Comparison of ENCODE assay signal across 29 mouse cellular contexts in genomic region chr5:74653766-74654165, GRCm38 (mm10). TPM values are rescaled to one million over a fixed set of nuclear protein-coding genes. Genes with fewer than 3 reads are reported as not detected.
A peak's percentile ranks its signal among the peaks of the same experiment; 100 is the strongest.
DNase-seq lines count a peak whose midpoint lies in the region; ATAC-seq and TF ChIP-seq lines count a peak whose summit lies in the region.
"Had no signal": no experiment of that assay in that cellular context is flagged by ENCODE, and none has a peak within 500 bp of the region (broad histone marks: within the 10 kb centered on the region; RNA-seq: fewer than 3 reads in every experiment).

No protein-coding gene starts in this region.

- no peak overlapping the region for H3K4me2 ChIP-seq in lung, embryonic 14.5 days
- H3K4me2 ChIP-seq in lung, postnatal 0 days (replicated peaks; ENCODE audit: low read depth, low read length) = no peak overlapping the region
- H3K4me2 ChIP-seq: embryonic facial prominence, embryonic 13.5 days; forebrain, embryonic 13.5 days; heart, embryonic 12.5 days; heart, embryonic 15.5 days; hindbrain, embryonic 13.5 days had no signal

- TF ChIP-seq POLR2A in embryonic fibroblast, embryonic 13.5 days (IDR thresholded peaks at IDR 0.05; ENCODE audit: low read depth, low read length) = no peak

- H3K4me3 ChIP-seq in lung, embryonic 14.5 days (ENCODE audit: low read depth, low read length) = no peak overlapping the region
- no peak overlapping the region for H3K4me3 ChIP-seq in lung, postnatal 0 days (ENCODE audit: low read depth, low read length)
- no peak overlapping the region for H3K4me3 ChIP-seq in embryonic fibroblast, embryonic 13.5 days (ENCODE audit: insufficient read depth, low read length)
- H3K4me3 ChIP-seq: embryonic facial prominence, embryonic 10.5 days; embryonic facial prominence, embryonic 13.5 days; forebrain, embryonic 10.5 days; forebrain, embryonic 13.5 days; heart, embryonic 12.5 days; heart, embryonic 15.5 days; hindbrain, embryonic 10.5 days; hindbrain, embryonic 13.5 days had no signal

- H3K36me3 ChIP-seq in lung, embryonic 14.5 days (ENCODE audit: insufficient read depth) = no peaks in the 10 kb centered on the region
- no peaks in the 10 kb centered on the region for H3K36me3 ChIP-seq in lung, postnatal 0 days (ENCODE audit: insufficient read depth, low read length)
- H3K36me3 ChIP-seq: embryonic facial prominence, embryonic 10.5 days; embryonic facial prominence, embryonic 13.5 days; forebrain, embryonic 10.5 days; heart, embryonic 12.5 days; heart, embryonic 15.5 days; hindbrain, embryonic 10.5 days; hindbrain, embryonic 13.5 days had no signal

- H3K4me1 ChIP-seq in lung, embryonic 14.5 days (ENCODE audit: insufficient read depth) = no peaks in the 10 kb centered on the region
- no peaks in the 10 kb centered on the region for H3K4me1 ChIP-seq in lung, postnatal 0 days (ENCODE audit: insufficient read depth, low read depth, low read length)
- no peaks in the 10 kb centered on the region for H3K4me1 ChIP-seq in embryonic fibroblast, embryonic 13.5 days (ENCODE audit: control insufficient read depth, insufficient read depth, low read length)
- H3K4me1 ChIP-seq: forebrain, embryonic 10.5 days; forebrain, embryonic 13.5 days; hindbrain, embryonic 10.5 days; hindbrain, embryonic 13.5 days had no signal

- no peak overlapping the region for H3K27ac ChIP-seq in lung, embryonic 14.5 days (ENCODE audit: low read depth)
- H3K27ac ChIP-seq in lung, postnatal 0 days (ENCODE audit: low read length) = no peak overlapping the region
- peak overlapping the region; percentile 66 for H3K27ac ChIP-seq in embryonic fibroblast, embryonic 13.5 days (ENCODE audit: insufficient read depth, low read length)
- H3K27ac ChIP-seq: embryonic facial prominence, embryonic 10.5 days; embryonic facial prominence, embryonic 13.5 days; forebrain, embryonic 10.5 days; forebrain, embryonic 13.5 days; heart, embryonic 15.5 days; hindbrain, embryonic 10.5 days; hindbrain, embryonic 13.5 days had no signal

- ATAC-seq in lung, embryonic 14.5 days (ENCODE audit: insufficient read depth) = peak; percentile 65; the same call in 1 of the 2 replicates
- ATAC-seq in lung, postnatal 0 days = no peak; the same call in 1 of the 2 replicates
- ATAC-seq: CD4-positive, CD25-positive, alpha-beta regulatory T cell, adult 4 months; forebrain, embryonic 13.5 days; forebrain, embryonic 16.5 days; hindbrain, embryonic 16.5 days had no signal

- peak; percentile 78 for DNase-seq in lung, embryonic 14.5 days
- DNase-seq in lung, postnatal 14 days = no peak
- peak; percentile 30 for DNase-seq in lung, postnatal 10 days
- no peak for DNase-seq in lung, postnatal 0 days (ENCODE audit: low spot score)
- no peak for DNase-seq in layer of hippocampus, postnatal 36 days
- DNase-seq: adrenal gland, adult 2 months; adrenal gland, postnatal 14 days; cerebellum, adult 11-12 months; cerebellum, adult 8-10 months; cerebellum, postnatal 10 days; cerebellum, postnatal 36 days; embryo, embryonic 11 days; gastrocnemius, postnatal 10 days; gastrocnemius, postnatal 36 days; heart, postnatal 10 days; heart, postnatal 36 days had no signal

- no peak for TF ChIP-seq EP300 in lung, postnatal 0 days (IDR thresholded peaks at IDR 0.05)

- whole genome bisulfite sequencing in lung, embryonic 14.5 days = 50% methylated on average over 10 of the region's 10 CpGs
- 57% methylated on average over 10 of the region's 10 CpGs for WGBS in lung, postnatal 0 days

- H3K27me3 ChIP-seq in lung, embryonic 14.5 days (ENCODE audit: insufficient read depth, low read length) = no peaks in the 10 kb centered on the region
- H3K27me3 ChIP-seq in lung, postnatal 0 days (replicated peaks; ENCODE audit: insufficient read depth, low read length) = no peaks in the 10 kb centered on the region
- H3K27me3 ChIP-seq: embryonic facial prominence, embryonic 13.5 days; forebrain, embryonic 13.5 days; heart, embryonic 12.5 days; heart, embryonic 15.5 days; hindbrain, embryonic 13.5 days had no signal

- no peak for TF ChIP-seq CTCF in lung, embryonic 14.5 days (IDR thresholded peaks at IDR 0.05; ENCODE audit: low read depth)
- TF ChIP-seq CTCF in lung, postnatal 0 days (IDR thresholded peaks at IDR 0.05) = no peak
- TF ChIP-seq CTCF in embryonic fibroblast, embryonic 13.5 days (IDR thresholded peaks at IDR 0.05; ENCODE audit: borderline replicate concordance, insufficient read depth, low read length) = no peak

- no peaks in the 10 kb centered on the region for H3K9me3 ChIP-seq in lung, embryonic 14.5 days (ENCODE audit: low read depth, low read length)
- H3K9me3 ChIP-seq in lung, postnatal 0 days (ENCODE audit: low read length) = no peaks in the 10 kb centered on the region
- H3K9me3 ChIP-seq: embryonic facial prominence, embryonic 10.5 days; embryonic facial prominence, embryonic 13.5 days; forebrain, embryonic 10.5 days; forebrain, embryonic 13.5 days; heart, embryonic 12.5 days; heart, embryonic 15.5 days; hindbrain, embryonic 10.5 days; hindbrain, embryonic 13.5 days had no signal

- no peak overlapping the region for H3K9ac ChIP-seq in lung, embryonic 14.5 days
- no peak overlapping the region for H3K9ac ChIP-seq in lung, postnatal 0 days (replicated peaks; ENCODE audit: low read depth)
- H3K9ac ChIP-seq: embryonic facial prominence, embryonic 13.5 days; forebrain, embryonic 13.5 days; heart, embryonic 12.5 days; heart, embryonic 15.5 days; hindbrain, embryonic 13.5 days had no signal

RNA-seq across cellular contexts. Expression of gene Lnx1, which starts 48.9 kb away (rescaled TPM):
- 4.8 and 5.5 TPM in 2 replicates for polyA plus RNA-seq in lung, embryonic 14.5 days (2014; fragmentation: Nextera tagmentation; extraction: Ambion mirVana)
- 2.9 and 3.2 TPM in 2 replicates for polyA plus RNA-seq in lung, postnatal 0 days (2015; fragmentation: Nextera tagmentation; extraction: Ambion mirVana)
- polyA plus RNA-seq in embryonic fibroblast, embryonic 13.5 days (2011; ENCODE audit: insufficient read length, low read depth, missing spikeins) = 0.18 TPM in 1 of 2 replicates, not detected in the other
- total RNA-seq in layer of hippocampus, postnatal 36 days (2021) = 10 to 100 TPM; 15.5 to 15.9 TPM
- total RNA-seq: MEL had no signal

Comparison
In these comparisons a context has a peak if more than half of its experiments do, and no peak if none do; other contexts are left out.
1. DNase-seq: peak in lung, embryonic 14.5 days (single experiment) and lung, postnatal 10 days (single experiment); none in lung, postnatal 14 days (single experiment), lung, postnatal 0 days (single experiment) and layer of hippocampus, postnatal 36 days (0 of 2).